Mouse (Mus musculus) limb, embryonic 14.5 days (tissue): ENCODE data around the gene Actg1. TPM values are rescaled to one million over a fixed set of nuclear protein-coding genes. Genes with fewer than 3 reads are reported as not detected.
"Not testable (repeated sequence)": the region's sequence is repeated elsewhere in the genome, so short reads cannot be mapped to it uniquely, and the experiment has no call there.

Experiments used
- ATAC-seq: fragments of 200-750 bp; cut with Nextera tagmentation; 2 replicates; pipeline ENCODE4 v1.8.0; 2017; ENCODE audit warnings: low read depth, moderate number of reproducible peaks, moderate TSS enrichment; ENCODE audit not compliant: low FRiP score
- DNase-seq: peaks from one replicate; pipeline ENCODE4 v3.0.0-alpha.2; 2015; ENCODE audit warnings: low spot score
- H3K27ac ChIP-seq: fragments of 300-500 bp; sonication (generic); replicated peaks from 2 replicates; pipeline ENCODE4 v1.5.1; 2014; ENCODE audit warnings: low read depth, mild to moderate bottlenecking, low read length, moderate library complexity, mixed read lengths
- H3K27me3 ChIP-seq: fragments of 300-500 bp; sonication (generic); 2 replicates; pipeline ENCODE4 v1.6.1; 2014; ENCODE audit warnings: low read length, mixed read lengths; ENCODE audit not compliant: control insufficient read depth, insufficient read depth
- H3K36me3 ChIP-seq: fragments of 300-500 bp; sonication (generic); 2 replicates; pipeline ENCODE4 v1.6.1; 2014; ENCODE audit warnings: mild to moderate bottlenecking, low read length, moderate library complexity, mixed read lengths; ENCODE audit not compliant: control insufficient read depth, insufficient read depth
- H3K4me1 ChIP-seq: fragments of 300-500 bp; sonication (generic); 2 replicates; pipeline ENCODE4 v1.6.1; 2014; ENCODE audit warnings: antibody characterized with exemption, low read length, mixed read lengths; ENCODE audit not compliant: control insufficient read depth, insufficient read depth
- H3K4me2 ChIP-seq: fragments of 300-500 bp; sonication (generic); replicated peaks from 2 replicates; pipeline ENCODE4 v1.6.1; 2014; ENCODE audit warnings: low read depth, mild to moderate bottlenecking, low read length, moderate library complexity; ENCODE audit not compliant: severe bottlenecking
- H3K4me3 ChIP-seq: fragments of 300-500 bp; sonication (generic); replicated peaks from 2 replicates; pipeline ENCODE4 v1.5.1; 2014; ENCODE audit warnings: low read length
- H3K9ac ChIP-seq: fragments of 300-500 bp; sonication (generic); 2 replicates; pipeline ENCODE4 v1.6.1; 2014; ENCODE audit warnings: mild to moderate bottlenecking, low read depth, low read length, moderate library complexity; ENCODE audit not compliant: severe bottlenecking
- H3K9me3 ChIP-seq: fragments of 300-500 bp; sonication (generic); 2 replicates; pipeline ENCODE4 v1.6.1; 2016; ENCODE audit warnings: low read length; ENCODE audit not compliant: control insufficient read depth
- POLR2A ChIP-seq: fragments of 200-500 bp; IDR thresholded peaks from 2 replicates; pipeline ENCODE4 v1.8.0; 2012; ENCODE audit warnings: inconsistent platforms, mild to moderate bottlenecking, moderate library complexity, borderline replicate concordance; ENCODE audit not compliant: insufficient read depth, insufficient read length; ENCODE audit errors: extremely low read depth
- WGBS: fragments of 180-500 bp; shearing (Covaris S2); extraction: QIAGEN DNeasy Blood & Tissue Kit; methylation state at CpG from one replicate; pipeline ENCODE4 v1.1.7; 2014; 5-methylcytosine and 5-hydroxymethylcytosine counted together
- polyA plus RNA-seq, 2 experiments: library from polyadenylated mRNA; depleted of rRNA in 1 of 2; stranded (reverse) in 1 of 2; unstranded in 1 of 2; fragments of >200 nt; fragmentation: Nextera tagmentation in 1 of 2; extraction: Ambion mirVana in 1 of 2; gene quantifications; 2 replicates each; pipeline versions ENCODE4 v1.2.1 to v1.2.3; 2012 to 2014

The Actg1 gene
- polyA plus RNA-seq, 2 experiments = 1,359 to 2,223 TPM

DNA sequence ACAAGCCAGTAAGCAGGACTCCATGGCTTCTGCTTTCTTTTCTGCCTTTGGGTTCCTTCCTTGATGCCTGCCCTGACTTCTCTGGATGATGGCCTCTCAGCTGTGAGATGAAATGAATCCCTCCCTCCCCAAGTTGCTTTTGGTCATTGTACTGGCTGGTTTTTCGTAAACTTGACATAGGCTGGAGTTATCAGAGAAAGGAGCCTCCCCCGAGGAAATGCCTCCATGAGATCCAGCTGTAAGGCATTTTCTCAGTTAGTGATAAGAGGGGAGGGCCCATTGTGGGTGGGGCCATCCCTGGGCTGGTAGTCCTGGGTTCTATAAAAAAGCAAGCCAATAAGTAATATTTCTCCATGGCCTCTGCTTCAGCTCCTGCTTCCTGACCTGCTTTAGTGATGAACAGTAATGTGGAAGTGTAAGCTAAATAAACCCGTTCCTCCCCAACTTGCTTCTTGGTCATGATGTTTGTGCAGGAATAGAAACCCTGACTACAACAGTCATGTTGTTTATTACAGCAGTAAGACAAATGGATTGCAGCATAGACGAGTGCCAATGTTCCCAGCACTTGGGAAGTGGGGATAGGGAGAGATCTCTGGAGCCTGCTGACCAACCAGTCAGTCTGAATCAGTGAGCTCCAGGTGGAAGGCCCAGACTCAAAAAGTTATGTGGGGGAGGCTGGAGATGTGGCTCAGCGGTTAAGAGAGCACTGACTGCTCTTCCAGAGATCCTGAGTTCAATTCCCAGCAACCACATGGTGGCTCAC is 7.1 kb upstream of the Actg1 start:
- WGBS = 62% methylated on average over 5 of the region's 5 CpGs
- TF ChIP-seq POLR2A = no peak
- no peak overlapping the region for H3K27ac ChIP-seq
- H3K4me3 ChIP-seq = no peak overlapping the region
- no peak for DNase-seq
- no peaks in the 10 kb centered on the region for H3K27me3 ChIP-seq
- peaks cover 43% of the 10 kb centered on the region for H3K4me1 ChIP-seq
- ATAC-seq = no peak
- H3K4me2 ChIP-seq = no peak overlapping the region
- H3K9ac ChIP-seq = no peak overlapping the region
- H3K9me3 ChIP-seq = no peaks in the 10 kb centered on the region
- H3K36me3 ChIP-seq = no peaks in the 10 kb centered on the region

DNA sequence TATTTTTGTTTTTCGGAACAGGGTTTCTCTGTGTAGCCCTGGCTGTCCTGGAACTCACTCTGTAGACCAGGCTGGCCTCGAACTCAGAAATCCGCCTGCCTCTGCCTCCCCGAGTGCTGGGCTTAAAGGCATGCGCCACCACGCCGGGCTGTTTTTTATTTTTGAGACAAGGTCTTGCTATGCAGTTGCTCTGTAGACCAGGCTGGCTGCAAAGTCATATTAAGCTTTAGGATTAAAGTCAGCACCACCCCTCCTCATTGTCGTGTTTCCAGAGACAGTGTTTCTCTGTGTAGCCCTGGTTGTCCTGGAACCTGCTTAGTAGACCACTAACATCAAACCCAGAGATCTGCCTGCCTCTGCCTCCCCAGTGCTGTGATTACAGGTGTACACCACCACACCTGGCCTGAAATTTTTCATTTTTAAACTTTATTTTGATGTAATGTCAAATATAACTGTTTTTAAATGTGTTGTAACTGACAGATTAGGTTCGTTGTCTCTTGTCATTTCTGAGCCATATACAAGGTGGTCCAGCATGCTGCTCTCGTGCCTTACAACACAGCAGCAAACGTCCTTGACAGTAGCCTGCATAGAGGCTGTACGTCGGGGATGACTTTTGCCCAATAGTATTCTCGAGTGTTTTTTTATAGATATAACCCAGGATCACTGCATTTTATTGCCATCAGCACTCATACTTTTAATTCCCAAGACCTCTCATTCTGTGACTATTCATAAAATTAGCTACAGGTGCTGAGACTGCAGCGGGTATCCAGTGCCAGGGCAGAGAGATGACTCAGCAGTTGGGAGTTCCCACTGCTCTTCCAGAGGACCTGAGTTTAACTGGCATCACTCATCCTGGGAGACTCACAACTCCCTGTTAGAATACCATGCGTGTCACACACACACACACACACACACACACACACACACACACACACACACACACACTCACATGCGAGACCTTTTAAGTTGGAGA is 6.2 kb upstream of the Actg1 start:
- Histone ChIP-seq H3K4me2 (no peak overlapping the region), H3K9ac (no peak overlapping the region), H3K4me3 (no peak overlapping the region), H3K36me3 (no peaks in the 10 kb centered on the region), H3K4me1 (peaks cover 39% of the 10 kb centered on the region), H3K27ac (no peak overlapping the region), H3K9me3 (no peaks in the 10 kb centered on the region), H3K27me3 (no peaks in the 10 kb centered on the region)
- no peak for ATAC-seq
- 81% methylated on average over 16 of the region's 17 CpGs for WGBS
- no peak for TF ChIP-seq POLR2A
- DNase-seq = peak; percentile 2

DNA sequence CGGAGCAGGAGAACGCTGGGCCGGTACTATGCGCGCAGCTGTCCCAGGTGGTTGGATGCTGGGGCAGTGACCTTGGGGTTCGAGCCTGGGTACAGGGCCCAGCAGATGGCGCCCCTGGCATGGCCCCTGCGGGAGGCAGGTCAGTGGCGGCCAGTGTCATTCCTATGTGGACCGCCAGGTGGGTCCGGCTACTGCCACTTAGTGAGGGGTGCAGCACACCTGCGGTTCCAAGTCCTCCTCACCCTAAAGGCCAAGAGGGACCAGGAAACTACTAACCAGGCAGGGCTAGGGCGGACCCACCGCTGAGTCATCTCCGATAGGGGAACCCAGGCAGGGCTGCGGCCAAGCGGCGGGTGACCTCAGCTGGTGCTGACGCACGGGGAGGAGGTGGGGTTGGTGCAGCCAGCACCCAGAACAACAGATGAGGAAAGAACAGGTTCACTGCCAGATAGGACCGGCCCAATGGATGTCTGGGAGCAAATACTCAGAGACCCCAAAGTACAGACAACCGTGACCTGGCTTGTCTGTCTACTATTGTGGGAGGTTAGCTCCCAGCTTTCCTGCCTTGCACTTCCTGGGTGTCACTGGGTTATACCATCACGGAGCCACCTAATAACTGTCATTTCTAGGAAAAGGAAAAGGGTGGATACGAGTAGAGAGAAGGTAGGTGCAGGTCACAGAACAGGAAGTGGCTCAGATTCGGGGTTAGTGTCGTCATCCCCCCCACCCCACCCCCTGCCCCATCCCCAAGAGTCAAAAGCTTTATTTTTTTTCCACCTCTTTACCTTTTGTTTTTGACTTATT is 5.4 kb upstream of the Actg1 start:
- Histone ChIP-seq H3K9me3 (no peaks in the 10 kb centered on the region), H3K4me1 (peaks cover 36% of the 10 kb centered on the region), H3K27me3 (no peaks in the 10 kb centered on the region), H3K9ac (no peak overlapping the region), H3K36me3 (no peaks in the 10 kb centered on the region), H3K4me3 (no peak overlapping the region), H3K27ac (no peak overlapping the region), H3K4me2 (0 out of 2 replicates have a peak overlapping the region, but pooled peaks have one; percentile 11)
- DNase-seq (peak; percentile 32), ATAC-seq (no peak)
- TF ChIP-seq POLR2A = no peak
- WGBS = 33% methylated on average over 26 of the region's 26 CpGs

DNA sequence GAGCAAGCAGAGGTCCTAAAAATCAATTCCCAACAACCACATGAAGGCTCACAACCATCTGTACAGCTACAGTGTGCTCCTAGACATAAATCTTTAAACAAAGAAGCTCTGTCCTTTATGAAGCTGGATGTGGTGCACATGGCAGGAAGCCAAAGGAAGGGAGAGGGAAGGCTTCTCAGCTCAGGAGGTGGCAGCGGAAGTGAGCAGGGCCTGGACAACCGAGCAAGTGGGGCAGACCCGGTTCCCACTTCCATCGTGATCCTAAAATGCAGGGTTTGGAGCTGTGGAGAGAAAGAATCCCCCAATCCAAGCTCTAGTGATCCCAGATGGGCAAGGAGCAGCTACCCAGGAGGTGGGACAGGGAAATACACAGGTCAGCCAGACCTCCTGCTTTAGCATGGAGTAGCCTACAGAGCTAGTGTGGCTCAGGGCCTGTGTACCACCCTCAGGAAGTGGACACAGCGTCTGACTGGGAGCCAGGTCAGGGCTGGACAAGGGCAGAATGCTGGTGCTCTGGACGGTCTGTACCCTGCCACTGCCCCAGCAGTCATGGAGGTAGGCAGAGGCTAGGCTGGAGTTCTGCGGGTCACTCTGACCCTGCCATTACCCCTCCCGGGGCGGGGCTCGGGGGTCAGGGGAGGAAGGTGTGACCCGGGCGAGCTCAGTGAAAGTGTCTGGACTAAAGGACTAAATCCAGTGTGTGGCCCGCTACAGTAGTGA is 4.4 kb upstream of the Actg1 start:
- no peak overlapping the region for H3K4me3 ChIP-seq
- ATAC-seq = no peak
- peak overlapping the region; percentile 40; the same call in 1 of the 2 replicates for H3K9ac ChIP-seq
- H3K36me3 ChIP-seq = no peaks in the 10 kb centered on the region
- TF ChIP-seq POLR2A = no peak
- no peaks in the 10 kb centered on the region for H3K9me3 ChIP-seq
- H3K4me1 ChIP-seq = peaks cover 26% of the 10 kb centered on the region
- 57% methylated on average over 12 of the region's 13 CpGs for WGBS
- H3K27ac ChIP-seq = peak overlapping the region; percentile 70
- peak; percentile 49 for DNase-seq
- no peak overlapping the region; the same call in 1 of the 2 replicates for H3K4me2 ChIP-seq
- H3K27me3 ChIP-seq = no peaks in the 10 kb centered on the region

DNA sequence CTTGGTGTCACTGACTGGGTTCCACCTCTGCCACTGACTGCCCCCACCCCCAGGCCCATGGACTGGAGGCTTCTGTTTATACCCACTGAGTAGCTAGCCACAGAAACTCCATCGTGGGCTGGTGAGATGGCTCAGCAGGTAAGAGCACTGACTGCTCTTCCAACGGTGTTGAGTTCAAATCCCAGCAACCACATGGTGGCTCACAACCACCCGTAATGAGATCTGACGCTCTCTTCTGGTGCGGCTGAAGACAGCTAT is 3.7 kb upstream of the Actg1 start:
- not testable (repeated sequence) for H3K9ac ChIP-seq, H3K27ac ChIP-seq, DNase-seq, ATAC-seq, H3K27me3 ChIP-seq, H3K4me2 ChIP-seq, H3K4me3 ChIP-seq, H3K36me3 ChIP-seq, H3K9me3 ChIP-seq
- WGBS = 95% methylated on average over 5 of the region's 5 CpGs
- H3K4me1 ChIP-seq = peaks cover 20% of the 10 kb centered on the region
